Mouse (Mus musculus) heart, adult 11 months (tissue): ENCODE measurements around the gene Prrc2b.

Experiments
- DNase-seq: peaks from one replicate; pipeline ENCODE4 v3.0.0; 2022

The Prrc2b gene

DNA sequence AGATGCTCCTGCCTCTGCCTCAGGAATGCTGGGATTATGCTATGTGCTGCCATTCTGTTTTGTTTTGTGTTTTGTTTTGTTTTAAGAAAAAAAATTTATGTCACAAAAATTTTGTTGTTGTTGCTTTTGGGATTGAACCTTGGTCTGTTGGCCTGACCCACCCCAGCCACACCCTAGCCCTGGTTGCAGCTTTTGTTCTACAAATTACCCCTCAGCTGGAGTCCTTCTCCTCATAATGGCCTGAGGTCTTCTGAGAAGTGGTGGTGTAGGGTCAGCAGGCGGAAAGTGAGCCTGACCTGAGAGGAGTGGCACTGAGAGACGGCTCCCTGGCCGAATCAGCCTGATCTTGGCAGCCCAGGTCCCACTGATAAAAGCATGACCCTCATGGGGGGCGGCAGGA, 11.8 kb downstream of the Prrc2b start:
- DNase-seq: no peak

DNA sequence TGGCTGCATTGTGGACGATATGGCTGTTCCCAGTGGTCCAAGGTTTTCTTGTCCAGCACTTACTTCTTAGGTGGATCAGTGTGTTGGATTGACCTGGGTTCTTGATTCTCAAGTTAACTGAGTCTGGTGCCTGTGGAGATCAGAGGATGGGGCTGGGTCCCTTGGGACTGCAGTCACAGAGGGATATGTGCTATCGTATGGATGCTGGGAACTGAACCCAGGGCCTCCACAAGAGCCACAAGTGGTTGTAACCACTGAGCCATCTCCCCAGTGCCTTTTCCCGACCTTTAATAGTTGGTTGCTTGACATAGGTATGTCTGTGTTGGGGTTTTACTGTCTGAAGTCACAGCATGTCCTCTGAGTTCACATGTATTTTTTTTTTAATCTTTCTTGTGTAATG, 12.2 kb downstream of the Prrc2b start:
- DNase-seq: peak; percentile 89

DNA sequence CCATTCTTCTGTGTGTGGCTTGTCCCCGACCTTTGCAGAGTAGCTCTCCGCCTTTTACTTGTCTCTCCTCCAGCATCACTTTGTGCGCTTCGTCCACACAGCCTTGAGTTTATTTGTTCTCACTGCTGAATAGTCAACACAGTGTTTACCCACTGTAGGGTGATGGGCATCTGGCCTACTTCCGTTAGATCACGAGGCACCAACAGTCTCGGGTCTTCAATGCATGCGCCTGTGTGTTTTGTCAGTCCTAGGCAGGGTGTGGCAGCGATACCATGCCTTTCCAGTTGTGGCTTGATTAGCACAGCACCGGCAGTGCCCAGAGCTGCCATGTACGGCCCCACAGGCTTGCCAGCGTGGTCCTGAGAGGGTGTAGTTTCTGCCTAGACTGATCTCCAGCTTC, 13.6 kb downstream of the Prrc2b start:
- peak; percentile 91 for DNase-seq

DNA sequence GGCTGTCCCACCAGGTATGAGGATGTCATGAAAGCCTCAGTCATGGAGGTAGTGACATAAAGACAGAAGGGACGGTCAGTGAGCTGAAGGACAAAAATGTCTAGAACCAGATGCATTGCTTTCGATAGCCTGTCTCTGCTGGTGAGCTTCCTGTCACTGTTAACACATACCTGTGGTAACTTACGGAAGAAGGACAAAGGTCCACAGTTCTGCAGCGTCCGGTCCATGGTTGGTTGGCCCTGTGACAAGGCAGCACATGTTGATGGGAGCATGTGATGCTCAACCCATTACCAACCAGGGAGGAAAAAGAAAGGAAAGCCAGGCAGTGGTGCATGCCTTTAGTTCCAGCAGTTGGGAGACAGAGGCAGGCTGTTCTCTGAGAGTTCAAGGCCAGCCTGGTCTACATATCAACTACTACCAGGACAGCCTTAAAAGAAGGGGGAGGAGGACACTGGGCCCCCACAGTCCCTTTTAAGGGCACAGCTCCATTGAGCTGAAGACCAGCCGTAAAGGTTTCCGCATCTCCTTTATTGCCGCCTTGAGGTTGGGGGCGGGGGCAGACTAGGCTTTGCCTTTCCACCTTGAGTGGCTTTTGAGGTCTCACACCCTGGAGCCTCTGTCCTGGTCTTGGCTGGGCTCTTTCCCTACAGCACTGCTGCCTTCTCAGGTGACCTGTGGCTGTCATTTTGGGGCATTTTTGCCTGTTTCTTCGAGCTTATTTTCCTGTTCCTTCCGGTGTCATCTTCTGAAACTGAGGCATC, 14.3 kb downstream of the Prrc2b start:
- DNase-seq: no peak

DNA sequence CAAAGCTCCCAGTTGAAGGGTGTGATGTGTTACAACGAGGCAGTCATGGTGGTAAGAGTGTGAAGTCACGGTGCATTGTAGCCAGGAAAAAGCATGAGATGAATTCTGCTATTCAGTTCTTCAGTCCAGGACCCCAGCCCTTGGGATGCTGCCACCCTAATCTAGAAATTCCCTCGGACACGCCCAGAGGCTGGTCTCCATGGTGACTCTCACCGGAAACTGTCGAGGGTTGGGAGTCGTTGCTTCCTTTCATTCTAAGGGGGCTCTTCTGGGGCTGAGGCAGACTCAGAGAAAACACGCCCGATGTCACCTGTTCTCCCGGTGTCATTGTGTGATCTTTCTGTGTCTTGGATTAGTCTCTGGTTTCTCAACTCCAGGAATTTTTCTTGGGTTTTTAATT, 15.7 kb downstream of the Prrc2b start:
- DNase-seq: peak; percentile 91

DNA sequence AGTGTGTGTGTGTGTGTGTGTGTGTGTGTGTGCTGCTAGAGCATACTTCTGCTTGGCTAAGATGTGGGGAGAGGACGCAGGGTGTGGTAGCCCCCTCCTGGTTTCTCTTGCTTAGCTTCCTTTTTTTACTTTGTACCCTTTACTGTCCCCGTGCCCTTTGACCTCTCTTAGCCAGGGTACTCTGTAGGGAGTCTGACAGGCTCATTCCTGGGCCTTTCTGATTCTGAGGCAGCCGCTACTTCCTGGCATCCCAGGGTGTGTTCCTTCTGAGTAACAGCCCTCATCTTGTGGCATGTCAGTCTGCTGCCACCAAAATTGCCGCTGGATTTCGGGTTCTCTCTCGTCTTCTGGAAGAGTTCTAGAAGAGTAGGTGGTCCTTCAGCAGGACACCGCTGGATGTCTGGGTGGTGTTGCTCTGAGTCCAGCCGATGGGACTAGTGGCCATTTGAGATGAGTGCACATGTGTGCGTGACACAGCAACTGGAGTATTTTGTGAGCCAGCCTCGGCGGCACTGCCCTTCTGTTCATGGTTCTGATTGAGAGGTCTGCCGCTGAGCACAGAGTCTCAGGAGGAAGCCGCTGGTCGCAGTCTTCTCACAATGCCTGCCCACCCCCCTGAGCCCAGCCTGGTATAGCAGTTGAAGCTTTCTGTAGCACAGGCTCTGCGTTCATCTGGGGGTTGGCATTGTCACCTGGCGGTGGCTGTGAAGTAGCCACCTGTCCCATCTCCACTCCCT, 16.3 kb downstream of the Prrc2b start:
- peak; percentile 95 for DNase-seq

DNA sequence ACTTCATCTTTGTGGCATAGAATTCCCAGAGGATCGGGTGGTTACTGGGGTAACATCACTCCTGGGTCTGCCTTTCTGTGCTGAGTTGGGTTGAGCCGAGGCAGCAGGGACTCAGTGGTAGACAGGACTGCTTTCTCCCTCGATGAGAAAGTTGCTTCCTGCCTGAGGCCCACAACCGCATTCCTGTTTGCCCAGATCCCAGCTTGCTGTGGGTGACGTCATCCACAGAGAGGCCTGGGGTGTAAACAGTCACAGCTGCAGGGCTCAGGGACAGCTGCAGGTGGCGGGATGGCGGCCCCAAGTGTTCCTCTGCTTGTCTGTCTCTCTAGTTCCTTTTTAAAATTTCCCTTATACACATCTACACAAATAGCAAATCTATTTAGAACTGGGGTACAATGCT, 16.9 kb downstream of the Prrc2b start:
- peak; percentile 99 for DNase-seq

DNA sequence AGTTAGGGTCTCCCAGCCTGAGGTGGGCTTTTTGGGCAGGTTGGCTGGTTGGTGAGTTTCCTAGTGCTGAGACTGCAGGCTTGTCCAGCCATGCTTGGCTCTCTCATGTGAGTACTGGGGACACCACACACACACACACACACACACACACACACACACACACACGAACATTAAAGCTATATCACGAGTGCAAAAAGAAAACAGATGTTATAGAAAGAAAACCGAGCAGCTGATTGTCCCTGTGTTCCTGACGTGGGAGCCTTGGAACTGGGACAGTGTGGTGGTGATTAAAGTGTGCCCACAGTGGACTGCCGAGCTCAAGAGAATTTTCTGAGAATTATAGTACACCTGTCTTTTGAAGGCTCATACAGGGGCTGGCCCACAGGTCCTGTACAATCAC, 18.4 kb downstream of the Prrc2b start:
- no peak for DNase-seq

DNA sequence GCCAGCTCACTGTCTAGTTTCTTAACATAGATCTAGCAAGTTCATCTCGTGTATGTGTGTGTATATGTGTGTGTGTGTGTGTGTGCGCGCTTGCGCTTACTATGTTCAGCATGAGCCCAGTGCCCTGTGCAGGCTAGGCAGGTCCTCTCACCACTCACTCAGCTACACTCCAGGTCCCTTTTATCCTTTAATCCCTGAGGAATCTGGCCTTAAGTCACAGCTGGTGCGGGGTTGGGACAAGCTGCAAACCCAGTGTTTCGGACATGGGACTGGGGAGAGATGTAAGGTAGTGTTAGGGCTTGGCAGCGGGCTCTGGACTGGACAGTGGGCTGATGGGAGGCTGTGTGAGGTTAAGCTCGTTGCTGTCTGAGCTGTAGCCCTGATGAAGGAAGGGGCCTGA, 19.1 kb downstream of the Prrc2b start:
- peak; percentile 91 for DNase-seq

DNA sequence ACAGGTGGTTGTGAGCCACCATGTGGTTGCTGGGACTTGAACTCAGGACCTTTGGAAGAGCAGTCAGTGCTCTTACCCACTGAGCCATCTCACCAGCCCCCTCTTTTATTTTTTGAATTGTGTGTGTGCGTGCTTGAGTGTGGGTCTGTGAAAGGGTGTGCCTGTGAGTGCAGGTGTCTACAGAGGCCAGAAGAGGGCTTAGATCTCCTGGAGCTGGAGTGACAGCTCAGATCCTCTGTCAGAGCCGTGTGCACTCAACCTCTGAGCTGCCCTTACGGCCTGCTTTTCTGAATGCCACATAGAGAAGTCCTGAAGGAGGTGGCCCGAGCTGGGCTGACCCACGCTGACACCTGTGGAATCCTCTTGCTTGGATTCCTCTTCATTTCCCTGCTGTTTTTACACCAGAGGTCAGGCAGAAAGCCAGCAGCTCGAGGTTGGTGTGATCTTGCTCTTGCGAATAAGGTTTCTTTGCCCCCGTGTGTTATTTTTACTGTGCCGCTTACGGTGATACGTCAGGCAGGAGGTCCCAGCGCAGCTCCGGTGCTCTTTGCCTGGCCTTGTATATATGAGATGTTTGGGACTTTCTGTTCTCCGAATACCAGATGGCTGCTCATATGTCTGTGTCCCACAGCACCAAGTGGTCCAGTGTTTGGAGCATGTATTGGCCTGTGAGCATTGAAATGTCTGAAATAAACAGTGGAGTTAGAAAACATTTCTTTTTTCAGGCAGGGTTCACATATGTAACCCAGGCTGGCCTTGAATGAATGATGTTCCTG, 21.0 kb downstream of the Prrc2b start:
- peak; percentile 88 for DNase-seq

DNA sequence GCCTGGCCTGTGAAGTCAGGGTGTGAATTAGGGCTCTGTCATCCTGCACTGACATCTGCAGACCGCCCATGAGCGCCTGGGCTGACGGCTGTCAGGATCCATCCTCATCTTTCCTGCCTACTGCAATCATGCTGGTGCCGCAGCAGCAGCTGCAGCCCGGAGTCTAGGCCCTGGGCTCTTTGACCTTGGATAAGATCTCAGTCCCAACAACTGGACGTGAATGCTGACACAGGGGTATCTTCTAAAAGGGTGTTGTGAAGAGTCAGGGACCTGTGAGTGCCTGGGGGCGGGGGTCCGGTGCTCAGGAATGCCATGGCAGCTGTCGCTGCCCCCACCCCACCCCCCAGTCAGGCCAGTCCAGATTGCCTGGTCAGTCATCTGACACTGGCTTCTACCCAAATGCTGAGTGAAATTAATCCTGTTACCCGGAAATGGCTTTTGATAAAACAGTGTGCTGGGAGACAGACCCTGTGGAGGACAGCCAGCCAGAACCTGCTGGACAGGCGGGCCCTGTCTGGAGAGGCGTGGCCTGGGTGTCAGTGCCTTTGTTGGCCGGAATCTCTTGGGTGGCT, 23.4 kb downstream of the Prrc2b start:
- peak; percentile 99 for DNase-seq

DNA sequence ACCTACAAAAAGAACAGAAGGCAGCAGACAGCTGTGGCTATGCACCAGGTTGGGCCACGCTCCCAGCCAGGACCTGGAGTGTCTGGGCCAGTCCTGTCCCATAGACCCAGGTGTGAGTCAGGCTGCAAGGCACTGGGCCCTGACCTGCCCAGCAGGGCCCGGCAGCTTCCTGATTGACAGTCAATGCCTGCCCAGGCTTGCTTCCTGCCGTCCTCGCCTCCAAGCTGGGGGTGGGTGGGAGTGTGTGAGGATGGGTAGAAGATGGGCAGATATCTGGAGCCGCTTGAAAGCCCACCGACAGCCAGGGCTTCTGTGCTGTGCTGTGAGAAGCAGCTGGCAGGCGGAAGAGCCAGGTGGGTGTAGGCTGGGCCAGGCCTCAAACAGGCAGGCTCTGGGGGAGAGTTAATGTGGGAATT, 24.2 kb downstream of the Prrc2b start:
- peak; percentile 95 for DNase-seq

DNA sequence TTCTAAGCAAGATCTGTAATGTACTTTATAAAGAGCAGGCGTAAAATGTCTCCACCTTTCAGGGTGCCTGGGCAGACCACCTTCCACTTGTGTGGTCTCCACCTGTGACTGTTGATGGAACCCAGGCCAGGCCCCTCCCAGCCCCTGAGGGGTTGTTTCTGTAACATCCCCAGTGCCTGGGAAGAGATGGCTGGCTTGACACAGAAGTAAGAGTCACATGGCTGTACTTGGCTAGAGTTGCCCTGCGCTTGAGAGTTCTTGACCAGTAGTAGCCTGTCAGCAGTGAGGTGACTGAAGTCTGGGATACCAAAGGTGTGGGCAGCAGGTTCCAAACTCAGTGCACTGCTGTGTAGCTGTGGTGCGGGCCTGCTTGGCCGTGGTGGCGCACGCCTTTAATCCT, 24.6 kb downstream of the Prrc2b start:
- peak; percentile 94 for DNase-seq

DNA sequence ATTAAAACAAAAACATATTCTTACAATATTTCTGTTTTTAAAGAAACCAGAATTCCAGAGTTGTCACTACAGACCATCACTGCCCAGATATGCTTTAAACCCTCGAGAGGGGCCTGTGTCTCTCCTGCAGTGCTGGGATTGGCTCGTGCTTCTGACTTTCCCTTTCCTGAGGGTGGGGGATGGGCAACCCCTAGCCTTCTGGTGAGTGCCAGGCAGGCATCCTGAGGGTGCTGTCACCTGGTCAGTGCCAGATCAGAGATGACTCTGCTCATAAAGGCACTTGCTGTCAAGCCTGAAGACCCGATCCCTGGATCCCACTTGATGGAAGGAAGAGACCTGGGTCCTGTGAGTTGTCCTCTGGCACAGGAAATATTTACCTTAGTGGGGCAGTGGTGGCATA, 26.0 kb downstream of the Prrc2b start:
- no peak for DNase-seq

DNA sequence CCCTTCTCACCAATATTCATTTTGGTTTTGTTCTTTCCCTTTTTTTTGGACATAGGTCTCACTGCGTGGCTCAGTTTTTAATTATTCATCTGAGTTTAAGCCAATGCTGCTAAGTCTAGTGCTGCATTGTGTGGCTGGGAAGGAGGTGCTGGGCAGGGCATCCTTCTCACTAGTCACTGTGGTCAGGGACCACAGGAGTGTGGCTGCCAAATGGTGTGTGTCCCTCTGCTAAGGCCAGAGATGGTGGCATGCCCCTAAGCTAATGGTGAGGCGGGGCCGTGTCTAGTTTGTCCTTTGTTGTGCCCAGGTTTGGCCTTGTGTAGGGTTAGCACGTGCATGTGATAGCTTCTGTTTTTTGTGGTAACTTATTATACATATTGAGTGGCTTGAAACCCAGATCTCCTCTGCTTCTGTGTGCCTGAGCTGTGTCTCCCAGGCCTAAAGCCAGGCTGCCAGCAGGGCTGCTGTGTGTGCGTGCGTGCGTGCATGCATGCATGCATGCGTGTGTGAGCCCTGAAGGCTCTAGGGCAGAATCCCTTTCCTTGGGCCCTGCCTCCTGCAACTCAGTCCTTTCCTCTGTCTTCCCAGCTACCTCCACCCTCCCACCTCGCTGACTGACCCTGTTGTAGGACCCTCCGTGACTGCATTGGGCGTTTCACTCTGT, 26.6 kb downstream of the Prrc2b start:
- no peak for DNase-seq

DNA sequence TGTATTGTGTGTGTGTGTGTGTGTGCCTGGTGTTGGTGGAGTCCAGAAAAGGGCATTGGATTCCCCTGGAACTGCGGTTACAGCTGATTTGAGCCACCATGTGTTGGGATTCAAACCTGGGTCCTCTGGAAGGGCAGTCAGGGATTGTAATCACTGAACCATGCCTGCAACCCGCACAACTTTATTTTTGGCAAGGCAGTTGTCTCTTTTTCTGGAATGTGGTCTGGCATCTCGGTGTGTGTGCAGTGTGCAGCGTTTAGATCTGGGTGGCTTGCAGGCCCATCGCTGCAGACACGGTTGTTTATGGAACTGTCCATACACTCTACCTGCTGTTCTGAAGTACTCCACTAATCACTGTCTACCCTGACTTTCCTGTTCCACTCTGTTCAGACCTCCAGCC, 28.5 kb downstream of the Prrc2b start:
- no peak for DNase-seq

DNA sequence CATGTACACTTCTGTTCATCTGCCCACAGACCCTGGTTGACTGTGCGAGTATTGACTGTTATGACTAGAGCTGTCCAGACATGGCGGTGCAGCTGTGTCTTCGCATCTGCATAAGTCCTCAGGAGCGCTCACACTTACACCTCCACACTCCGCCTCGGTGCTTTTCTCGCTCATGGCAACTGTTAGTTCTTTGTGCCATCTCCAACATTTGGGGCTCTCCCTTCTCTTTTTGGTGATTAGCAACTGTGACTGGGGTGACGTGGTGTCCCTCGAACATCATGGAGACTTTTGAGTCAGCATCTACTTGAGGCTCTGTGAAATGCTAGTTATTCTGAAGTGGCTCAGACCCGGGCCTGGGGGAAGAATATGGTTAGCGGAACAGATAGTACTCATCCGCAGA, 29.2 kb downstream of the Prrc2b start:
- no peak for DNase-seq

DNA sequence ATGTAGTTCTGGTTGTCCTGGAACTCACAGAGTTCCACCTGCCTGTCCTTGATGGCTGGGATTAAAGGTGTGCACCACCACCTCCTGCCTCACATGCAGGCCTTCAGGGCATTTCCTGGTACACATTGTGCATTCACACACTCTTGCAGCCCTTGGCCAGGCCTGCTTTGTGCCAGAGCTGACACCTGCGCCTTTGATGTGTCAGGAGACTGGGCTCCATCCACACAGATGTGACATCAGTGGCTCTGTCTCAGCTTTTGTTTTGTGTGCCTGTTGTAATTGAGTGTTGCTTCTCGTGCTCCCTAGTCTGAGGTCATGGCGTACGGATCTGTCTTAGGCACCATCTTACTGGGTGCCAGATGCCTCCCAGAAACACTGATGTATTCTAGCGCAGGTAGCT, 30.5 kb downstream of the Prrc2b start:
- no peak for DNase-seq

DNA sequence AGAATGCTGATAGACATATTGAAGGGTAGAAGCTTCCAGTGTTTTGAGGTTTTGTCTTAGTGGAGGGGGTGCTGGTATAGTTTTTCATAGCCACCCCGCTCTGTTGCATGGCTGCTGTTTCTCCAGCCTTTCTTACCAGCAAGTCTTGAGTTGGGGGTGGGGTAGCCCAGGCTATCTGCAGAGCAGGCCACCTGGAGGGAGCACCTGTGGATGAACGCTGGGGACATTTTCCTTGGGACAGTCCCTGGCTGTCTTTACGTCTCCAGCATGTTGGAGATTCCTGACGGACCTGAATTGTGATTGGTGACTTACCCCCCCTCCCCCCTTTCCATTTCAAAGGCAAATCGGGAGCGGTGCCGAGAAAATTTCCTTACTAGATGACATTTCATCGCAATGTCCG, 31.2 kb downstream of the Prrc2b start:
- DNase-seq: no peak

DNA sequence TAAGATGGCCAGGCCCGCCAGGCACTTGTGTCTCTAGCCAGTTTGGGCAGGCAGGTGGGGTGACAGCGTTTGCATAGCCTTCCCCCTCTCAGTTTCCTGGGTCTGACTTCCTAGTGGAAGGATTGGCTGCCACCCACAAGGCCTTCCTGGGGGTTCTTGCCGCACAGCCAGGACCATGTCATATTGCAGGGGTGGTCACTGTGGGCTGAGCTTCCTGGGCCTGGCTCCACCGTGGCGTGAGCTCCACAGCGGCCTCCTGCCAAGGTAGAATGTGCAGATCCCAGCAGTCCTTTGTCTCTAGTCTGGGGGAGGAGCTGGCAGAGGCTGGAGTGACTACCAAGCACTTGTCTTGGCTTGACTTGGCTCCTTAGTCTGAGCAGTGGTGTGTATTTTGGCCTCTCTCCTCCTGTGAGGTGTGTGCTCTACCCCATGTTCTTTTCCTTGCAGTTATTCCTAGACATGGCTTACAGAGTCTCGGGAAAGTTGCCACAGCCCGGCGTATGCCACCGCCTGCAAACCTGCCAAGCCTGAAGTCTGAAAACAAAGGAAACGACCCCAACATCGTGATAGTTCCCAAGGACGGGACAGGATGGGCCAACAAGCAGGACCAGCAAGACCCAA, 31.9 kb downstream of the Prrc2b start:
- peak; percentile 96 for DNase-seq

DNA sequence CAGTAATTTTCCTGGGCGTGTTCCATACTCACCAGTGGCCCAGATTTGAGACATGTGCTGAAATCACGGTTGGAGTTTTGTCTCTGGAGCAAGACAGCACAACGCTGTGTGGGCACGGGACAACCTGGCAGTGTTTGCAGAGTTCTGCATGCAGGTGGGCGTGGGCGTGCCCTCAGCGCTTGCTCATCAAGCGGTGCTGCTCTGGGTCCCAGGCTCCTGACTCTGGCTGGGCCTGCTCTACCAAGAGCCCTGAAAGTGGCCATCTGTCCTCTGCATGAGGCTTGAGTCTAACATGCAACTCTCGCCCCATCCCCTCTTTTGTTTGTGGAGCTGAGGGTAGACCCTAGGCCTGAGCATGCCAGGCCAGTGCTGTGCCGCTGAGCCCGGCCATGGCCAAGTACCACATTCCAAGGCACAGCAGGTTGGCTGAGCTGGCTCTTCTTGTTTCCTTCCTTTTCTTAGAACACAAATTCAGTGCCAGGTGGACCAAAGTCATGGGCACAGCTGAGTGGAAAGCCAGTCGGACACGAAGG, 36.2 kb downstream of the Prrc2b start:
- DNase-seq: no peak

DNA sequence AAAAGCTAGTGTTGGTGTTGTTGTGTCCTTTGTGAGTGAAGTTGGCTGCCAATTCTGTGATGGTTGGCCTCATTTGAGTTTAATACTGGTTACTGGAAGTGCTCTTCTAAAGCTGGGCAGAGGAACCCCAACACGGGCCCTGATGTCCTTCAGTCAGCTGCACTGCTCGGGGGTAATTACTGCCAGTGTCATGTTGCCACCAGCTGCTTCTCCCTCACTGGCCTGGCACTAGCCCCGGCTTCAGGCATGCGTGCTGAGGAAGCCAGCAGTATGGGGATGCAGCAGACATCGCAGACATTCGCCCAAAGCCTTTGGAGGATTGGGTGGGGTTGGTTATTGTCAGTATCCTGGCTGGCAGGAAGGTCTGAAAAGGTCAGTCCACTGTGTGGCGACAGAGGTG, 36.8 kb downstream of the Prrc2b start:
- no peak for DNase-seq
